Mouse (Mus musculus) G1E (cell line): ENCODE results near the gene Cpne1. TPM values are rescaled to one million over a fixed set of nuclear protein-coding genes. Genes with fewer than 3 reads are reported as not detected.

Source experiments
- ATAC-seq: 2 replicates; pipeline ENCODE4 v1.8.0; 2016; ENCODE audit warnings: mild to moderate bottlenecking; ENCODE audit not compliant: insufficient number of reproducible peaks, poor library complexity, low FRiP score, severe bottlenecking; ENCODE audit errors: extremely low read depth
- DNase-seq: peaks from one replicate; pipeline ENCODE4 v3.0.0; 2012; ENCODE audit warnings: low spot score
- H3K27me3 ChIP-seq: 2 replicates; pipeline ENCODE4 v1.6.1; 2012; ENCODE audit warnings: mild to moderate bottlenecking, low read length, inconsistent platforms; ENCODE audit not compliant: insufficient read depth
- H3K36me3 ChIP-seq: replicated peaks from 2 replicates; pipeline ENCODE3; 2012; ENCODE audit warnings: mild to moderate bottlenecking, inconsistent platforms
- H3K4me1 ChIP-seq: 2 replicates; pipeline ENCODE4 v1.6.1; 2012; ENCODE audit warnings: low read depth, low read length, inconsistent platforms, mixed read lengths; ENCODE audit not compliant: insufficient read depth
- H3K4me3 ChIP-seq: 2 replicates; pipeline ENCODE4 v1.5.1; 2012; ENCODE audit warnings: low read depth, mild to moderate bottlenecking, inconsistent platforms, low read length, moderate library complexity, mixed read lengths
- H3K9me3 ChIP-seq: replicated peaks from 2 replicates; pipeline ENCODE4 v1.6.1; 2012; ENCODE audit warnings: inconsistent platforms
- CTCF ChIP-seq: IDR thresholded peaks from 2 replicates; pipeline ENCODE4 v1.5.1; 2012; ENCODE audit warnings: low read depth, low read length, inconsistent platforms, mixed read lengths
- GATA1 ChIP-seq: IDR thresholded peaks from 2 replicates; pipeline ENCODE4 v1.6.1; 2012; ENCODE audit warnings: borderline replicate concordance, low read length, inconsistent platforms, mixed read lengths
- GATA2 ChIP-seq: IDR thresholded peaks from 2 replicates; pipeline ENCODE4 v1.6.1; 2012; ENCODE audit warnings: low read depth, low read length, inconsistent platforms, borderline replicate concordance
- POLR2AphosphoS5 ChIP-seq: IDR thresholded peaks from 2 replicates; pipeline ENCODE4 v1.6.1; 2012; ENCODE audit warnings: low read depth, low read length, inconsistent platforms; ENCODE audit not compliant: insufficient replicate concordance
- TAL1 ChIP-seq: conservative IDR thresholded peaks from 2 replicates; pipeline ENCODE4 v1.6.1; 2012; ENCODE audit warnings: low read depth, low read length, inconsistent platforms, mixed read lengths
- polyA plus RNA-seq: library from polyadenylated mRNA; stranded (reverse); fragments of >175 nt; gene quantifications from 2 replicates; pipeline ENCODE4 v1.2.3, GENCODE M21; 2012
- total RNA-seq, 2 experiments: library from RNA; stranded (forward) in 1 of 2; stranded (reverse) in 1 of 2; fragments of 200-1000 nt in 1 of 2; fragments of >200 nt in 1 of 2; fragmentation: Nextera tagmentation in 1 of 2; gene quantifications; 2 replicates each; pipeline ENCODE4 v1.2.3; 2014 to 2017

Cpne1 gene
- total and polyA plus RNA-seq, 3 experiments: 42.0 to 73.7 (median 63.3) TPM

DNA sequence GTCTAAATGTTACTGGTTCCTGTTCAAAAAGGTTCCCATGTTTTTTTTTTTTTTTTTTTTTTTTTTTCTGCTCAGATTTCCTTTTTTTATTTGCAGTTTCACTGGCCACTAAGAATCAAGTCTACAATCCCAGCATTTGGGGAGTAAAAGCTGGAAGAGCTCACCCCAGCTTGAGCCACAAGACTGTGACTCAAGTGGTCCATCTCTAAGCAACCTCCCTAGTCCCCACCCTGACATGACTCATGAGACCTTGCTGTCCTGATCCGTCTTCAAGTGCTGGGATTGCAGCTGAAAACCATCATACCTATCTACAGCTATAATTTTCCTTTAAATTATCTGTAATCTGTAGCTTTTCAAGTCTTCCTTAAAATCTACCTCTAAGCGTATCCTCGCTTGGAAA is 27.2 kb downstream of the Cpne1 start:
- no peak overlapping the region for H3K4me3 ChIP-seq
- DNase-seq (no peak), ATAC-seq (no peak)
- no peak for TF ChIP-seq GATA1
- no peak for TF ChIP-seq POLR2AphosphoS5
- TF ChIP-seq CTCF: no peak
- no peak for TF ChIP-seq TAL1
- TF ChIP-seq GATA2: no peak
- H3K4me1 ChIP-seq: peaks cover 12% of the 10 kb centered on the region
- H3K27me3 ChIP-seq: no peaks in the 10 kb centered on the region
- no peaks in the 10 kb centered on the region for H3K9me3 ChIP-seq
- peaks cover 78% of the 10 kb centered on the region for H3K36me3 ChIP-seq

DNA sequence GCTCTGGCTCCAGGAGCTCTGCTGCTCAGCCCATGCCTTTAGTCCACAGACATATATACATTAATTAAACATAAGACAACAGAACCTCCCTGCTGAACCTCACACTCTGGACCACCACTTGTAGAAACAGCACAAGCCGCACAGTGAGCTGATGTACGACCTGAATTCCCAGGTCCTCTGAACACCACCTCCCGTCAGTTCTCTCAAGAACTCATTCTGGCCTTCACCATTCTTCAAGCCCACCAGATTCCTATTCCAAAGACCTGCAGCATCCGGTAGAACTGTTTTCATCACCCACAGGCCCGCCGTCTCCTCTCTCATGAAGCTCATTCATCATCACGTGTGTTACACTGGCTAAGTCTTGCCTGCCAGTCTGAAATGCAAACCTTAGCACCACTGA is 31.4 kb downstream of the Cpne1 start:
- ATAC-seq: no peak
- H3K9me3 ChIP-seq: no peaks in the 10 kb centered on the region
- H3K4me3 ChIP-seq: no peak overlapping the region
- peaks cover 85% of the 10 kb centered on the region for H3K36me3 ChIP-seq
- no peak for DNase-seq
- H3K27me3 ChIP-seq: no peaks in the 10 kb centered on the region
- no peak for TF ChIP-seq TAL1
- H3K4me1 ChIP-seq: peaks cover 10% of the 10 kb centered on the region

DNA sequence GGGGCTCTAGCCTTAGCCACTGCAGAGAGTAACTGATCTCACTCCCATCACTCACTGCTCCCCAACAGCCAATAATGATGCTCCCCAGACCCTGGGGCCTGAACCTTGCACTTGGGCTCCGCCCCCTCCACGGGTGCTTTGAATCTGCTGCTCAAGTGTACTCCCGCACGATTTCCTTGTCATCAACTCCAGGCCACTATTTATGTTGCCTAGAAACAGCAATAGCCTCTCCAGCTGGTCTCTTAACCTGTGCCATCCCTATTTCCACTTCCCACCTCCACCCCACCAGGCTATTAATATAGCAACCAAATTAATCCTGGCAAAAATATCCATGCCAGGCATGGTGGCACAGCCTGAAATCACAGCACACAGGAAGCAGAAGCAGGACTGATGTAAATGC is 32.1 kb downstream of the Cpne1 start:
- no peak for DNase-seq
- ATAC-seq: no peak
- Histone ChIP-seq H3K36me3 (peaks cover 89% of the 10 kb centered on the region), H3K4me1 (peaks cover 10% of the 10 kb centered on the region), H3K27me3 (no peaks in the 10 kb centered on the region), H3K9me3 (no peaks in the 10 kb centered on the region), H3K4me3 (no peak overlapping the region)
- TF ChIP-seq POLR2AphosphoS5 (no peak), CTCF (no peak), TAL1 (no peak), GATA1 (no peak), GATA2 (no peak)

DNA sequence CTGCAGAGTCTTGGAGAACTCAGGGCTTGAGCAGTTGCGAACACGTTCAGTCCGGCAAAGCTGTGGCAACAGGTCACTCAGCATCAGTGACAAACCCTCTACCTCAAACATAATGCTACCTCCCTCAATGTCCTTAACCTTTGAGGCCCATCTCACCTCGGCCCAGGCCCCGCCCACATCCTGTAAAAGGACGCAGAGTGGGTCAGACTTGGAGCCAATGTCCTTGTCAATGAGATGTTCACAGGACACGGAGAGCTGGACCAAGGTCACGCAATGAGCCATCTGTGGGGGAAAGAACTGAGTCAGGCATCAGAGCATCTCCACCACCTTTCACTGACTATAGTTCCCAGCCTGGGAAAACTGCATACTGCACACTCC is 32.6 kb downstream of the Cpne1 start:
- DNase-seq: no peak

DNA sequence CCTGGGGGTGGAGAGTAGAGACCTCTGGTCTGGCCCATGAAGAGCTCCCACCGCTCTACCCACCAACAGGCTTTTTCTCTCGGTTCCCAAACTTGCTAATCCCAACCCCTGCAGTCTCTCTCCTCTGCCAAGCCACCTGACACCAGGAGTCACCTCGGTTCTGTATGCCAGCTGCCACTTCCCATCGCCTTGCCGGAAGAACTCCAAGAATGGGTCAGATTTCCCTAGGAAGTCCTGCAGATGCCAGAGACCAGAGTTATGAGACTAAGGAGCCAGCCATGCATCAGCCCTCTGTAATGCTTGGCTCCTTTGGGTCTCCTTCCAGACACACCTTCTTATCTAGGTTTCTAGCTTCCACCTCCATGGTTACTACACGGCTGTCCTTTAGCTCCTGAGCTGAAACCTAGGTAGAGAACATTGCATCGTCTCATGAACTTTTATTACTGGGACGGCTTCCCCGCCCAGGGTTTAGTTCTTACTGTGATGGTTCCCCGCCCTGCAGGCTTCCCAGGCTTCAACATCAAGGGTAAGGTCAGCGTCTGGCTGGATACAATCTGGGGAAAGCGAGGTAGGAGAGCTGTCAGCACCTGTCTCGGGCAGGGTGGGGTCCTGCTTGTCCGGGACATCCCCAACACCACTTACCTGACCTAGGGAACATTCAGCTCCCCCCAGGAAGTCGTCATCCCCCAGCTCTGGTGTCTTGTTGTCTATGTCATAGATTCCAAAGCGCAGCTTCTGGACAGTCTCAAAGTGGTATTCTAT is 33.2 kb downstream of the Cpne1 start:
- Histone ChIP-seq H3K4me1 (peaks cover 10% of the 10 kb centered on the region), H3K27me3 (no peaks in the 10 kb centered on the region), H3K9me3 (no peaks in the 10 kb centered on the region), H3K36me3 (peaks cover 96% of the 10 kb centered on the region), H3K4me3 (no peak overlapping the region)
- ATAC-seq (no peak), DNase-seq (no peak)
- no peak for TF ChIP-seq POLR2AphosphoS5
- no peak for TF ChIP-seq TAL1
- no peak for TF ChIP-seq GATA2
- no peak for TF ChIP-seq GATA1
- TF ChIP-seq CTCF: no peak

More for the DNA sequence above, 32.6 kb downstream of the Cpne1 start:
- Histone ChIP-seq H3K27me3 (no peaks in the 10 kb centered on the region), H3K4me3 (no peak overlapping the region), H3K4me1 (peaks cover 10% of the 10 kb centered on the region), H3K36me3 (peaks cover 90% of the 10 kb centered on the region), H3K9me3 (no peaks in the 10 kb centered on the region)
- no peak for TF ChIP-seq TAL1
- TF ChIP-seq CTCF: no peak
- TF ChIP-seq GATA2: no peak
- TF ChIP-seq GATA1: no peak
- TF ChIP-seq POLR2AphosphoS5: no peak
- ATAC-seq: no peak

DNA sequence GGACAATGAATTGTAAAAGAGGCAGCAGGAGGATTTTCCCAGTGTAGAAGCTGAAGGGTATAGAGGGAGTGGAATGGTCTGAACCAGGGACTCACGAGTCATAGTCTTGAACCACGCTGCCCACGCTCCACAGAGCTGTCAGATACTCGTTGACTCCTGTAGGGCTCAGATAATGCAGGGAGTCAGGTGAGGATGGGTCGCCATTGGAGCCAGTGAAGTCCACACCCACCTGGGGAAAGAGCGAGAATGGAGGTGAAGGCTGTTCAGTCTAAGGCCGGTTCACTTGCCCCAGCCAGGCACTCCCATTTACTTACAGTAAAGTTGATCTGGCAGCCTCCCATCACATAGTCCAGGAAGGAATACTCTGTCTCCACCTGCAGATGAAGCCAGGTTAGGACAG is 34.3 kb downstream of the Cpne1 start:
- TF ChIP-seq POLR2AphosphoS5 (no peak), GATA1 (no peak), CTCF (no peak), TAL1 (no peak), GATA2 (no peak)
- no peak for ATAC-seq

More for the DNA sequence above, 34.3 kb downstream of the Cpne1 start:
- DNase-seq: no peak
- no peaks in the 10 kb centered on the region for H3K9me3 ChIP-seq
- no peak overlapping the region for H3K4me3 ChIP-seq
- H3K4me1 ChIP-seq: peaks cover 3% of the 10 kb centered on the region
- H3K27me3 ChIP-seq: no peaks in the 10 kb centered on the region
- peaks cover 98% of the 10 kb centered on the region for H3K36me3 ChIP-seq
